Mouse (Mus musculus) kidney, postnatal 0 days (tissue): ENCODE data around the gene G6pc. TPM values are rescaled to one million over a fixed set of nuclear protein-coding genes. Genes with fewer than 3 reads are reported as not detected.

Experiments used
- ATAC-seq: fragments of 200-750 bp; cut with Nextera tagmentation; replicated peaks from 2 replicates; pipeline ENCODE4 v1.8.0; 2017; ENCODE audit warnings: low read depth, moderate number of reproducible peaks, moderate TSS enrichment, moderate library complexity; ENCODE audit not compliant: low FRiP score
- DNase-seq: peaks from one replicate; pipeline ENCODE4 v3.0.0-alpha.2; 2016; ENCODE audit warnings: low spot score
- H3K27ac ChIP-seq: fragments of 300-500 bp; sonication (generic); 2 replicates; pipeline ENCODE4 v1.5.1; 2014; ENCODE audit warnings: mild to moderate bottlenecking
- H3K27me3 ChIP-seq: fragments of 300-500 bp; sonication (generic); 2 replicates; pipeline ENCODE4 v1.6.1; 2014; ENCODE audit warnings: low read length, mixed read lengths; ENCODE audit not compliant: insufficient read depth
- H3K36me3 ChIP-seq: fragments of 300-500 bp; sonication (generic); 2 replicates; pipeline ENCODE4 v1.6.1; 2014; ENCODE audit warnings: low read length, mixed read lengths; ENCODE audit not compliant: insufficient read depth
- H3K4me1 ChIP-seq: fragments of 300-500 bp; sonication (generic); replicated peaks from 2 replicates; pipeline ENCODE4 v1.6.1; 2014; ENCODE audit warnings: antibody characterized with exemption, low read length, mixed read lengths; ENCODE audit not compliant: insufficient read depth
- H3K4me2 ChIP-seq: fragments of 300-500 bp; sonication (generic); 2 replicates; pipeline ENCODE4 v1.6.1; 2014; ENCODE audit warnings: mild to moderate bottlenecking, low read length, moderate library complexity, mixed read lengths
- H3K4me3 ChIP-seq: fragments of 300-500 bp; sonication (generic); replicated peaks from 2 replicates; pipeline ENCODE4 v1.5.1; 2014; ENCODE audit warnings: low read depth, low read length
- H3K9ac ChIP-seq: fragments of 300-500 bp; sonication (generic); 2 replicates; pipeline ENCODE4 v1.6.1; 2014; ENCODE audit warnings: low read depth, low read length
- H3K9me3 ChIP-seq: fragments of 300-500 bp; sonication (generic); replicated peaks from 2 replicates; pipeline ENCODE4 v1.6.1; 2016; ENCODE audit warnings: low read length, inconsistent platforms, mixed read lengths
- CTCF ChIP-seq: IDR thresholded peaks from 2 replicates; pipeline ENCODE4 v1.5.1; 2016; ENCODE audit warnings: antibody characterized with exemption, low read depth, mild to moderate bottlenecking, moderate library complexity
- WGBS: fragments of 180-500 bp; shearing (Covaris S2); extraction: QIAGEN DNeasy Blood & Tissue Kit; methylation state at CpG from one replicate; pipeline ENCODE4 v1.1.7; 2014; 5-methylcytosine and 5-hydroxymethylcytosine counted together
- polyA plus RNA-seq: library from polyadenylated mRNA; unstranded; fragments of >200 nt; fragmentation: Nextera tagmentation; extraction: Ambion mirVana; gene quantifications from 2 replicates; pipeline ENCODE4 v1.2.1, GENCODE M21; 2015

The G6pc gene
- polyA plus RNA-seq, 1 experiment from 2014 or later: 23.2 TPM

DNA sequence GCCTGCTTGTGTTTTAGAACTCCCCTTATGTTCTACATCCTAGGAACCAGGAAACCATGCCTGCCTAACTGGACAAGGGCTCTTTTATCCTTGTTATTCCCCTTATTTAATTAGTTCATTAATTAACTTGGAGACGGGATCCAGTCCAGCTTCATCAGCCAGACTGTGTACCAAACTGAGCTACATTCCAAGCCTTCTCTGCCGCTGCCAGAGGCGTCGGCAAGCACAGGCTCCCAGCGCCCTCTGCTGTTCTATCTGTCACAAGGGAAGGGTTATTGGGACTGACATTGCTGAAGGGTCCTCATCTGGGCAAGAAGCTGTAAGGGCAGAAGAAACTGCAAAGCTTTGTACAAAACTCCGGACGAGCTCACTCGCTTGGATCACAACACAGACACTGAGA lies 27.7 kb downstream of the G6pc start:
- no peaks in the 10 kb centered on the region for H3K9me3 ChIP-seq
- H3K4me1 ChIP-seq: no peaks in the 10 kb centered on the region
- peak; percentile 99 for TF ChIP-seq CTCF
- peak; percentile 96 for DNase-seq
- H3K4me2 ChIP-seq: no peak overlapping the region
- H3K27ac ChIP-seq: no peak overlapping the region
- no peaks in the 10 kb centered on the region for H3K36me3 ChIP-seq
- H3K27me3 ChIP-seq: no peaks in the 10 kb centered on the region
- H3K4me3 ChIP-seq: no peak overlapping the region
- 0% methylated on average over 8 of the region's 8 CpGs for WGBS
- no peak overlapping the region for H3K9ac ChIP-seq
- ATAC-seq: peak; percentile 49; the same call in 1 of the 2 replicates

DNA sequence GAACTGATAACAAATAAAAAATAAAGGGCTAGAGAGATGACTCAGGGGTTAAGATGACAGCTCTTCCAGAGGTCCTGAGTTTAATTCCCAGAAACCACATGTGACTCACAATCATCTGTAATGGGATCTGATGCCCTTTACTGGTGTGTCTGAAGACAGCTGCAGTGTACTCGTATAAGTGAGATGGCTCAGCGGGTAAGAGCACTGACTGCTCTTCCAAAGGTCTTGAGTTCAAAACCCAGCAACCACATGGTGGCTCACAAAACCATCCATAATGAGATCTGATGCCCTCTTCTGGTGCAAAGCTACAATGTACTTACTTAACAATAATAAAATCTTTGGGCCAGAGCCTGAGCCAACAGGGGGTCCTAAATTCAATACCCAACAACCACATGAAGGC lies 47.9 kb downstream of the G6pc start:
- ATAC-seq: no peak
- H3K9me3 ChIP-seq: no peaks in the 10 kb centered on the region
- peak; percentile 34 for TF ChIP-seq CTCF
- peaks cover 28% of the 10 kb centered on the region for H3K36me3 ChIP-seq
- H3K4me2 ChIP-seq: no peak overlapping the region
- no peak overlapping the region for H3K9ac ChIP-seq
- 79% methylated on average over 2 of the region's 2 CpGs for WGBS
- no peak overlapping the region for H3K27ac ChIP-seq
- H3K27me3 ChIP-seq: no peaks in the 10 kb centered on the region
- DNase-seq: peak; percentile 22
- no peaks in the 10 kb centered on the region for H3K4me1 ChIP-seq
- no peak overlapping the region for H3K4me3 ChIP-seq

DNA sequence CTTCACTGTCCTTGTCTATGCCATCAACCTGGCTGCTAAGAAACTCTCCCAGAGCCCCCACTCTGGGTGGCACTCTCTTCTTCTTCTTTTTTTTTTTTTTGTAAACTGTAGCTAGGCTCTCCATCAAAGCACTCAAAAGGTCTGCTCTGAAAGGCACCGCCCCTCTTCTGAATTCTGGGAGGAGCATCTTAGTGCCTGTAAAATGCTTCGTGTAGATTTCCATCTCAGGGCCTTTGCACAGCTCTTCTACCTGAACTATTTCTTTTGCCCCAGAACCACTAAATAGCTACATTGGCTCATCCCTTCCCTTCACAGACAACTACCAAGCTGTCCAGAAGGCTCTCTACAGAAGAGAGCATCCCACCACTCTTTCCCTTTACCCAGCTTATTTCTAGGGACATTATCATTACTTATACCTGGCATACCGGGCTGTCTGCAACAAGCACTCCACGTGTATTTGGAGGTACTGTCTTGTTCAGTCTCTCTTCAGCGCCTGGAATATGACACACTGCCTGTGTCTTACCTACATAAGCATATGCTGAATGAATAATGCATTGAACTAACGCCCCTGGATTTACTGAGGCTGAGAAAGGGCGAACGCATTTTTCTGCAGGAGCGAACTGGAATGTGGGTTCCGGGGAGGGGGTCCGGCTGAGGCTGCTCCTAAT lies 49.2 kb downstream of the G6pc start:
- Histone ChIP-seq H3K4me1 (no peaks in the 10 kb centered on the region), H3K27me3 (no peaks in the 10 kb centered on the region), H3K9ac (peak overlapping the region; percentile 88), H3K36me3 (peaks cover 16% of the 10 kb centered on the region; the same call in 1 of the 2 replicates), H3K9me3 (no peaks in the 10 kb centered on the region), H3K4me2 (peak overlapping the region; percentile 83), H3K4me3 (peak overlapping the region; percentile 87), H3K27ac (peak overlapping the region; percentile 83)
- no peak for TF ChIP-seq CTCF
- 2% methylated on average over 11 of the region's 11 CpGs for WGBS
- peak; percentile 5; the same call in 1 of the 2 replicates for ATAC-seq
- peak; percentile 7 for DNase-seq

DNA sequence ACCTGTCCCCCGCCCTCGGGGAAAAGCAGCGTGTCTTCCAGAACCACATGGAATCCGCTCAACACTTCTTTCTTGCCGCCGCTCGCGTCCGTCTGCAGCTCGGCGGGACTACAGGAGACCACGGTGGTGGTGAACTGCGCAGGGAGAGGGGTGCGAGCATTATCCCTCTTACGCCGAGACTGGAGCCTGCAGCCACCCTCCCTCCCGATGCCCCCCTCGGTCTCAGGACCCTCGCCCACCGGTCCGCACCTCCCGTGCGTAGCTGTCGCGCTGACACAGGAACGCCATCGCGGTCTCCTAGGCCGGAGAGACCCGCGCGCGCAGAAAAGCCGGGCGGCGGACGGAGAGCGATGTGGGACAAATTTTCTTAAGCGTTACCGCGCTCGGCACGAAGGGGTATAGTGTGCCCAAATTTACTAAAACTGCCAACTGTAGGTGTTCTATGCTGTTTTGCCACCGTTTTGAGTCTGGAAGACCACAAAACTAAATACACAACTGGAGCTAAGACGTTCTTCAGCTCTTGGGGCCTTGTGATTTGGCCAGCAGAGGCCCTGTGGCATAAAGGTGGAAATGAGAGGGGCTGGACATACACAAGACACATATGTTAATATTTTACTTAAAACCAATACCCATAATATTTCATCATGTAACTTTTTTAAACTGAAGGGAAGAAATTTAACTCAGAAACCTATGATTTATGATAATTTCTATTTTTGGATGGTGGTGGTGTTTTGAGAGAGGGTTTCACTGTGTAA lies 49.9 kb downstream of the G6pc start, which contains the start of gene Aarsd1:
Gene Aarsd1 (minus strand): TSS at position 515 of the 755 bp plus-strand sequence.
- H3K36me3 ChIP-seq: peaks cover 10% of the 10 kb centered on the region; the same call in 1 of the 2 replicates
- WGBS: under 1% methylated on average over 45 of the region's 45 CpGs
- DNase-seq (peak; percentile 81), ATAC-seq (peak; percentile 56)
- H3K9ac ChIP-seq: peak within 1 kb of the TSS; percentile 88
- TF ChIP-seq CTCF: no peak
- no peaks in the 10 kb centered on the region for H3K27me3 ChIP-seq
- H3K27ac ChIP-seq: peak within 1 kb of the TSS; percentile 83
- H3K4me2 ChIP-seq: peak within 1 kb of the TSS; percentile 83
- H3K4me1 ChIP-seq: no peaks in the 10 kb centered on the region
- no peaks in the 10 kb centered on the region for H3K9me3 ChIP-seq
- H3K4me3 ChIP-seq: peak within 1 kb of the TSS; percentile 87

DNA sequence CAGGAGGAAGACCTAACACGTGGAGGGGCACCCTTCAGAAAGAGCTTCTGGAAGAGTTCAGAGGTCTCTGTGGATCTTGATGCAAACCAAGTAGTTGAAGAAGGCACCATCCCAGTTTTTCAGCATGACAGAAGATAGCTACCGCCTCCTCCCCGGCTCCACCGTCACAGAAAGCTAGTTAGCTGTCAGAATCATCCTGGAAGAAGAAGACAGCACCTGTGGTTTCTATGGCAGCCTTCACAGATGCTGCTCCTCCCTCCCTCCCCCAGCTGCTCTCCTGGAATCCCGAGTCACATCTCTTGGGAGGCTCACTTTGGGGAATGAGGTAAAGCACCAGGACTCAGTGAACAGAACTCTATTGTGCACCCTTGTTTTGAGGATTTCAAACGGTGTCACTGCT lies 51.6 kb downstream of the G6pc start:
- H3K27ac ChIP-seq: no peak overlapping the region
- H3K4me2 ChIP-seq: no peak overlapping the region
- H3K4me3 ChIP-seq: no peak overlapping the region
- TF ChIP-seq CTCF: no peak
- no peaks in the 10 kb centered on the region for H3K9me3 ChIP-seq
- no peak for ATAC-seq
- H3K27me3 ChIP-seq: no peaks in the 10 kb centered on the region
- no peaks in the 10 kb centered on the region for H3K36me3 ChIP-seq
- no peak overlapping the region for H3K9ac ChIP-seq
- WGBS: 59% methylated on average over 6 of the region's 6 CpGs
- no peak for DNase-seq
- peaks cover 7% of the 10 kb centered on the region; the same call in 1 of the 2 replicates for H3K4me1 ChIP-seq

DNA sequence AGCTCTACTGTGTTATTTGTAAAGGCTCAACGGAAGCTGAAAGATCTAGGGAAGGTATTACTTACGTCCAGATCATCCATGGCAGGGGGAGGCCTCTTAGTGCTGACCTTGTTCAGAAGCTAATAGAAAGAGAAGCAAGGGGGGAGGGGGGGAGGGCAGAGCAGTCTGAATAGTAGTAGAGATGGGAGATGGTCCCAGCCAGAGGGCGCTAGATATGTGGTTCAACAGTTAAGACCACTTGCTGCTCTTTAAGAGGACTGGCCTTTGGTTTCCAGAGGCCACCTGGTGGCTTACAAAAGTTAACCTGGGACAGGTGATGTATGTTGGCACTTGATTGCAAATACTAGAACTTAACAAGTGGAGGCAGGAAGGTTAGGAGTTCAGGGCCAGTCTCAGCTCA lies 52.2 kb downstream of the G6pc start:
- Histone ChIP-seq H3K27ac (no peak overlapping the region), H3K4me1 (peaks cover 8% of the 10 kb centered on the region; the same call in 1 of the 2 replicates), H3K36me3 (no peaks in the 10 kb centered on the region), H3K9me3 (no peaks in the 10 kb centered on the region), H3K4me3 (no peak overlapping the region), H3K27me3 (no peaks in the 10 kb centered on the region), H3K4me2 (no peak overlapping the region), H3K9ac (no peak overlapping the region)
- TF ChIP-seq CTCF: peak; percentile 56; the same call in 1 of the 2 replicates
- WGBS: 38% methylated on average over 3 of the region's 3 CpGs
- ATAC-seq: no peak
- DNase-seq: peak; percentile 51
